Mouse (Mus musculus) thymus, adult 2 months (tissue): ENCODE results near the gene St3gal4. TPM values are rescaled to one million over a fixed set of nuclear protein-coding genes. Genes with fewer than 3 reads are reported as not detected.

ENCODE experiments used
- DNase-seq: peaks from one replicate; pipeline ENCODE4 v3.0.0; 2021
- H3K27ac ChIP-seq: fragments of 200-500 bp; 2 replicates; pipeline ENCODE4 v1.5.1; 2012; ENCODE audit warnings: low read length, control low read depth; ENCODE audit not compliant: control insufficient read depth, insufficient read depth
- H3K27me3 ChIP-seq: fragments of 200-500 bp; 2 replicates; pipeline ENCODE4 v1.6.1; 2012; ENCODE audit warnings: mild to moderate bottlenecking, low read length, moderate library complexity, mixed read lengths; ENCODE audit not compliant: control insufficient read depth, insufficient read depth
- H3K36me3 ChIP-seq: fragments of 200-500 bp; 2 replicates; pipeline ENCODE4 v1.6.1; 2012; ENCODE audit warnings: mild to moderate bottlenecking, low read length, moderate library complexity; ENCODE audit not compliant: control insufficient read depth, insufficient read depth
- H3K4me1 ChIP-seq: fragments of 200-500 bp; replicated peaks from 2 replicates; pipeline ENCODE4 v1.6.1; 2012; ENCODE audit warnings: low read length; ENCODE audit not compliant: control insufficient read depth, insufficient read depth
- H3K4me3 ChIP-seq: fragments of 200-500 bp; 2 replicates; pipeline ENCODE4 v1.5.1; 2012; ENCODE audit warnings: mild to moderate bottlenecking, low read length, control low read depth, moderate library complexity; ENCODE audit not compliant: control insufficient read depth, insufficient read depth
- CTCF ChIP-seq: fragments of 200-500 bp; IDR thresholded peaks from 2 replicates; pipeline ENCODE4 v1.5.1; 2012; ENCODE audit warnings: mild to moderate bottlenecking, control low read depth, low read length, moderate library complexity, borderline replicate concordance; ENCODE audit not compliant: control insufficient read depth, poor library complexity, insufficient read depth; ENCODE audit errors: extremely low read depth
- POLR2A ChIP-seq: fragments of 200-500 bp; IDR thresholded peaks from 2 replicates; pipeline ENCODE4 v1.6.1; 2012; ENCODE audit warnings: mild to moderate bottlenecking, low read length, control low read depth, moderate library complexity; ENCODE audit not compliant: control insufficient read depth, poor library complexity, insufficient read depth; ENCODE audit errors: extremely low read depth
- WGBS: fragments of 180-500 bp; shearing (Covaris S2); methylation state at CpG from one replicate; pipeline ENCODE4 v1.1.7; 2018; 5-methylcytosine and 5-hydroxymethylcytosine counted together
- polyA plus RNA-seq: library from polyadenylated mRNA; depleted of rRNA; stranded (reverse); fragments of >200 nt; gene quantifications from 2 replicates; pipeline ENCODE4 v1.2.3, GENCODE M21; 2012; rRNA removed

The St3gal4 gene
- 8.9 and 10.4 TPM in 2 replicates for polyA plus RNA-seq

GRCm38 (mm10) chr9:35119168-35119567, at the start of gene St3gal4:
St3gal4 (minus strand) TSS chr9:35119268.
- no peak within 1 kb of the TSS for H3K27ac ChIP-seq
- peaks cover 35% of the 10 kb centered on the region for H3K4me1 ChIP-seq
- no peak for DNase-seq
- no peaks in the 10 kb centered on the region for H3K27me3 ChIP-seq
- H3K36me3 ChIP-seq: no peaks in the 10 kb centered on the region
- 83% methylated on average over 6 of the region's 6 CpGs for WGBS
- H3K4me3 ChIP-seq: no peak within 1 kb of the TSS
- TF ChIP-seq CTCF (no peak), POLR2A (no peak)

DNA sequence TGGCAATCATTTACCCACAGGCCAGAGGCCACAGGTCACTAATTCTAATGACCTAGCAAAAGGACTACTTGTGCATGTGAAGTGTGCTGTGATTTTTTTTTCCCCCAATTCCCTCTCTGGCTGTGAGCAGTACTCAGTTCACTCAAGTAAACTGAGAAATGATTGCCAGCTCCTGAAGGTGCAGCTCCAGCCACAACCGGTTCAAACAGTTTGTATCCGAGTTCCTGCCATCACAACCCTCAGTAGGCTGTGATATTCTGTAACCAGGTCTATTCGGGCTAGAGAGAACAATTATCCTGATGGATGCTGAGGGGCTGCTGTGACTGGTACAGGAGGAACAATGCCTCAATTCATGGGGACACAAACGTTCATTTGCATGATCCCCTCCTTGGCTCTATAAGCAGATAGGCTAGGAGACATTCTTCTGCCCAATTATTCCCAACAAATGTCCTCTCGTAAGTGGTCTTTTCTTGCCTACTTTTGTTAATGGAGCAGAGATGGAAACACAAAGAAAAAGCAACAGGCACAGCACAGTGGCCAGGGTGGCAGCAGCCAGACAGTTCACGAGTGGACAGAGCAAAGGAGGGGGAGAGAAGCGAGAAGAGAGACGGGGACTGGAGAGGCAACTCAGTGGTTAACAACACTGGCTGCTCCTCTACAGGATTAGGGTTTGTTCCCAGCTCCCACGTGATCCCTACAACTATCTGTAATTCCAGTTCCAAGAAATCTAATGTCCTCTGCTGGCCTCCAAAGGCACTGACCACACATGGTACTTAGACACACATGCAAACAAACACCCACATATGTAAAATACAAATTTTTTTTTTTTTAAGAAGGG, 47.9 kb upstream of the St3gal4 start:
- H3K27me3 ChIP-seq: no peaks in the 10 kb centered on the region
- 92% methylated on average over 9 of the region's 9 CpGs for WGBS
- H3K4me3 ChIP-seq: no peak overlapping the region
- H3K27ac ChIP-seq: no peak overlapping the region
- DNase-seq: no peak
- peaks cover 16% of the 10 kb centered on the region for H3K36me3 ChIP-seq
- H3K4me1 ChIP-seq: no peaks in the 10 kb centered on the region
- TF ChIP-seq CTCF (no peak), POLR2A (no peak)

DNA sequence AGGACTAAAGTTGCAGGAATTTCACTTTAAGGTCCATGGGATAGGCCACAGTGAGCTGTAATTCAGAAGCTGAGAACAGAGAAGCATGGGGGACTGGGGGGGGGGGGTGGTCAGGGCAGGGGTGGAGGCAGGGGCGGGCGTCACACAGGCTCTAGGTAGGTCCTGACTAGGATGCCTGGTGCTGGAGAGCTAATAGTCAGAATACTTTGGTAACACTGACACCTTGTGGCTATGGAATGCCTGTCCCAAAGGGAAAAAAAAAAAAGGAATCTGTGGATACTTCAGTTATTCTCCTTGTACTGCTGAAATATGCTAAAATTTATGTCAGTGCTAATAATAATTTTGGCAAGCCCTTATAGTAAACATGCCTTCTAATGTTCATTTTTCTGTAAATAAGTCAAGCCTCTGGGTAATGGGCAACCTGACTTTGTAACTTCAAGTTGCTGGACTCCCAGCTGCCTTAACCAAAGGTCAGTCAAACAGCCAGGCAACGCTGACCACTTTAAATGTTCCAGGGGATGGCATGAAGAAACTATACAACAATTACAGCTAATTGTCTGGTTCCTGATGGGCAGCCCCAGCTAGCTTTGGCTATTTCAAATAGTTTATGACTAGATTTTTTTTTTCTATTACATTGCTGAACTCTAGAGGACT, 47.2 kb upstream of the St3gal4 start:
- Histone ChIP-seq H3K4me1 (no peaks in the 10 kb centered on the region), H3K27ac (no peak overlapping the region), H3K36me3 (peaks cover 16% of the 10 kb centered on the region), H3K4me3 (no peak overlapping the region), H3K27me3 (no peaks in the 10 kb centered on the region)
- no peak for DNase-seq
- TF ChIP-seq POLR2A (no peak), CTCF (no peak)
- WGBS: 76% methylated on average over 3 of the region's 3 CpGs

DNA sequence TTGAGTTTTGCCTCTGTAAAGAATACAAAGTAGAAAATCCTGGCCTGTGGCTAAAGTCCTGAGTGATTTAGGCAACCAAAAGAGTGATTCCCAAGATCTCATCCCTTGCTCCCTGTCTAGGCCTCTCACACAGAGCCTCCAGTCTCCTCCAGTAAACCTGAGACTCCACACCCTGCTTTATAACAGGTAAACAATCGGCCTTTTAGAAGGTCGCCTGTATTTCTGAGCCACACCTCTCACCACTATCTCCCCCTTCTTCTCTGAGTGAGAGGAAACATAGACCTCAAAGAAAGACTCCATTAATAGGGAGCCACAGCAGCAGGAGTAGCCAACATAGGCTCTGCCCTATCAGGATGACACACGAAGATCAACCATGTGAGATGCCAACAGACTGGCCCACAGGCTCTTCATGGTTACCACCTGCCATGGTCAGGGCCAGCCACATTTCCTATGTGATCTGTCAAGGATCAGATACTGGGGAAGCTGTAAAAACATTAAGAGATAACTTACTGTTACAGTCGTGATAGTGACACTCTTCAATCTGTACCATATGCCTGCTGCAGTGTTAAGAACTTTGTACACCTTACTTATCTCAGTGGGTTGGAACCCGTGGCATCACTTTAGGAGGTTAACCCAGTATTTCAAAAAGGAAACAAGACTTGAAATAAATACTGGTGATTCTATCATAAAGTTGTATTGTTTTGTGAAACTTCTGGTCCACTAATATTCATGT, 45.2 kb upstream of the St3gal4 start:
- Histone ChIP-seq H3K4me3 (no peak overlapping the region), H3K27me3 (no peaks in the 10 kb centered on the region), H3K27ac (no peak overlapping the region), H3K4me1 (no peaks in the 10 kb centered on the region), H3K36me3 (peaks cover 9% of the 10 kb centered on the region; the same call in 1 of the 2 replicates)
- no peak for DNase-seq
- WGBS: 82% methylated on average over 5 of the region's 5 CpGs
- TF ChIP-seq POLR2A (no peak), CTCF (no peak)

DNA sequence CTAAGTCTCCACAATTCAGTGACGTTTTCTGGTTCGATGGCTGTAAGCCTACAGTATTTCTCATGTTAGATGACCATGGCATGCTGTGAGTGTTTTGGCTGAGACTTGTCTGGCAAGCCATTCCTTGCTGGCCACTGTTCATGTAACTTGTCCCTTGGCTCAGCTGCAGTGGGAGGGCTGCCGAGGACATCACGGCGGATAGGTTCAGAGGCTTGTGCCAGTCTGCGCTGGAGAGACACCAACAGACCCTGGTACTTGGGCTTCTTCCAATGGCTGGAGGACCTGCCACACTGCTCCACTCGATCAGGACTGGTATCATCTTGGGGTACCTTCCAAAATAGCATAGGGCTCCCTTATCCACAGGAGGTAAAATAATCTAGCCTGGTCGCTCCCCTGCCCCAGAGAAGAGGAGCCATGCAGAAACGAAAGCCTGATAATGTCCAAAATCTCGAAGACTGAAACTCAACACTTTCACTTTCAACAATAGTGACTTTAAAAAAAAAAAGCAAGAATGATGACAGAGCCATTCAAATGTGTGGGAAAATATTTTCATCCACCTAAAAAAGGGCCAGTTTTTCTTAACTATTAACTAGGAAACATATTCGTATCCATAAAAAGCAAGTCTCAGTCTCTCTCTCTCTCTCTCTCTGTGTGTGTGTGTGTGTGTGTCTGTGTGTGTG, 44.1 kb upstream of the St3gal4 start:
- DNase-seq: no peak
- 79% methylated on average over 11 of the region's 11 CpGs for WGBS
- Histone ChIP-seq H3K27ac (no peak overlapping the region), H3K36me3 (peaks cover 9% of the 10 kb centered on the region; the same call in 1 of the 2 replicates), H3K27me3 (no peaks in the 10 kb centered on the region), H3K4me3 (no peak overlapping the region), H3K4me1 (no peaks in the 10 kb centered on the region)
- TF ChIP-seq POLR2A: no peak
- TF ChIP-seq CTCF: no peak

- TF ChIP-seq POLR2A: no peak
- no peak for TF ChIP-seq CTCF
- Histone ChIP-seq H3K36me3 (peaks cover 8% of the 10 kb centered on the region; the same call in 1 of the 2 replicates), H3K4me1 (no peaks in the 10 kb centered on the region), H3K4me3 (no peak overlapping the region), H3K27me3 (no peaks in the 10 kb centered on the region), H3K27ac (no peak overlapping the region)
- no peak for DNase-seq
- WGBS: 96% methylated on average over 7 of the region's 7 CpGs
Observed at GRCm38 (mm10) chr9:35161721-35162120, 42.7 kb upstream of the St3gal4 start.
